Mouse (Mus musculus) ovary, postnatal 36 days (tissue): ENCODE data around the gene Dus3l.

Experiments used
- DNase-seq: peaks from one replicate; pipeline ENCODE4 v3.0.0; 2022; ENCODE audit warnings: low spot score, mixed read lengths

Dus3l gene

DNA sequence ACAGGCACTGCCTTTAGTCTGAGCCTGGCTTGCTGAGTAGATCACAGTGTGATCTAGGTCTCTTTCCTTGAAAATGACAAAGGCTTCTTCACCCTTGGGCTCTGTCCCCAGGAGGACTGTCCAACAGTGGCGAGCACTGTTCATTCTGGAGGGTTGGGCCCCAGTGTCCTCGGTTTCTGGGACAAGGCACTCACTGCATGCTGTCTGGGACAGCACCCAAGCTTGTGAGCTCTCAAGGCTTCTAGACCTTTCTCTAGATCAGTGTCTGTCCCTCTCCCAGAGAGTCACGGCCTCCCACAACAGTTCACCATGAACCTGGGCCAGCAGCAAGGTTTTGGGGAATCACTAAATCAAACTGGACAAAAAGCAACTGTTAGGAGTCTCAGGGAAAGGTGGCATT is 28.0 kb downstream of the Dus3l start:
- DNase-seq = no peak

DNA sequence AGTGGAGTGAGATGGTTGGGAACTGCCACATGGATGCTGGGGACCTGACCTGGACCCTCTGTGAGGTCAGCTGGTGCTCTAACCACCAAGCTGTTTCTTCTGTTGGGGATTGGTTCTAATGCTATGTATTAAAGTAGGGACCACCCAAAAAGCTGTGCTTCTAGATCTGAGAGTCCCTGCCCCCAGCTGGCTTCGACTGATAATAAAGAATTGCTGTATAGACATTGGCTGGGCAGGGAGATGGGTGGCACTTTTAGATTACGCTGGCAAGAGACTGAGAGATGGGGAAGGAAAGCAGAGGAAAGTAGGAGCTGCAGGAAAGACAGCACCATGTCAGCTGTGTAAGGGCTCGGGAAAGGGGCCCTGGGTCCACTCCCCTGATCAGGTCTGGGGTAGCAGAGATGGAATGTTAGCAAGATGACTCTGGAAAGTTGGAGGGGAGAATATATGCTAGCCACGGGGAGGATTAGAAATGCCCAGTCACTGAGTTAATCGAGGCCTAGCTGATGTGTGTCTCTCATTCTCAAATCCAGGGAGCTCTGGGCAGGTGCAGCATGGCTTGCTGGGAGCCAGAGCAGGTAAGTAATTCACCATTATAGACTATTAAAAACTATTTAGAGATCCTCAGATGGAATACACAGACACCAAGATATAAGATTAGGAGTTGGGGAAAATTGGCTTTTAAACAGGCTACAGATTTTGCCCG is 29.2 kb downstream of the Dus3l start:
- DNase-seq = no peak

- DNase-seq = no peak
Measured at GRCm38 (mm10) chr17:56799276-56799675, 34.7 kb downstream of the Dus3l start.

- no peak for DNase-seq
Measured at GRCm38 (mm10) chr17:56802065-56802464, 37.5 kb downstream of the Dus3l start.

- peak; percentile 49 for DNase-seq
Measured at GRCm38 (mm10) chr17:56804952-56805351, 40.4 kb downstream of the Dus3l start.

- DNase-seq = no peak
Measured at GRCm38 (mm10) chr17:56805784-56806183, 41.2 kb downstream of the Dus3l start.

DNA sequence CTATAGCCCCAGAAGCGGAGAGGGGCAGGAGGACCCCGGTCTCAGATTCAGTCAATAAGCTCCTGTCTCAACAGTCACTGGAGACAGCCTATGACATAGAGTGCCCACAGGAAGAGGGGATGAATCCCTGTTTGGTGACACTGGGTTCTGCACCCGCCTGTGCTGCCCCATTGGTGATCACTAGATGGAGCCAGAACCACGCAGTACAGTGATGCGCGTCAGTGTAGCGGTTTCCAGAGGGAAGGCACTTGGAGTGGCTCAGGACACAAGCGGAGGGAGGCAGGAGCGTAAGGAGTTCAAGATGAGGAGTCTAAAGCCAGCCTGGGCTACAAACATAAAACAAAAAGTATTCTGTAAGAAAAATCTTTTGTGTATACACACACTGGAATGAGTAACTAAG is 44.0 kb downstream of the Dus3l start:
- DNase-seq = peak; percentile 78

GRCm38 (mm10) chr17:56810245-56810644 is 45.7 kb downstream of the Dus3l start:
- peak; percentile 96 for DNase-seq

DNA sequence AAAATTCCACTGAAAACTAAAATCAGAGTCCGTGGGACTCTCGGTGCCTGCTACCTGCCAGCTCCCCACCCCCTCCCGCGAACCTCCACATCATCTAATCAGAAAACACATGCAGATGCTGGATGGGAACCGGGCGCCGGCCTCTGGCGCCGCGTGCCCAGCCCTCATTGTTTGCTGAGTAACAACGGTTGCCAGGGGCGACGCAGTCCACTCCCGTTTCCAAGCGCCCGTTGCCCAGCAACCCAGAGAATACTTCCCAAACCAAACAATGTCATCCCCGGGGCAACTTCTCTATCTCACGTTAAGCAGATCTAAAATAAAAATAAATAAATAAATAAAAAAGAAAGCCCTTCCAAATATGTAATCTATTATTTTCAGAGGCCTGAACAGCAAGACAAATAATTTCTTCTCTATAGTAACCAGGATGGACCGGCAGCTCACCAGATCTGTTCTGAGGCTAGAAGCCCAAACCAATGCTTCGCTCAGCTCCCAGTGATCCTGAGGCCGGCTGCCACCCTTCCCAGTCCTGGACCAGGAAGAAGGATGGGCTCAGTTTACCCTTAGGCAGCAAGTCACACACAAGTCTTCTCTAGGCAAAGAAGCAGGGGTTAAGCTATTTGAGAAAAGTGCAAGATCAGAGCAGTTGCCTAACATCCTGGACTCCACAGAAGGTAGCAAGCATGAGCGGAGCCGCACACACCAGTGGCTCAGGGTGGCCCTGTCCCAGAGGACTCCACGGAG is 49.9 kb downstream of the Dus3l start:
- peak; percentile 81 for DNase-seq

DNA sequence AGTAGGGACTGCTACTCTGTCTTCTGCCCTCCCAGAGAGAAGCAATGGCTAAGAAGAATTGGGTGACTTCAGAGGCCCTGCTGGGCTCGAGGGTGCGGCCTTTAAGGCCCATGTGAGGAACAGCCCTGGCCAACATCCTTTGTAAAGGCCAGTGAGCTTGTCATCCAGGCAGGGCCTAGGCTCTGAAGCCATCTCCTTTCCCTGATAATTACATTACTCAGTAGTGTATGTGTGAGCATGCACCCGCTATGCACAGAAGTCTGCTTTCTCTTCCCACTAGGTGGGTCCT is 50.4 kb downstream of the Dus3l start:
- no peak for DNase-seq

DNA sequence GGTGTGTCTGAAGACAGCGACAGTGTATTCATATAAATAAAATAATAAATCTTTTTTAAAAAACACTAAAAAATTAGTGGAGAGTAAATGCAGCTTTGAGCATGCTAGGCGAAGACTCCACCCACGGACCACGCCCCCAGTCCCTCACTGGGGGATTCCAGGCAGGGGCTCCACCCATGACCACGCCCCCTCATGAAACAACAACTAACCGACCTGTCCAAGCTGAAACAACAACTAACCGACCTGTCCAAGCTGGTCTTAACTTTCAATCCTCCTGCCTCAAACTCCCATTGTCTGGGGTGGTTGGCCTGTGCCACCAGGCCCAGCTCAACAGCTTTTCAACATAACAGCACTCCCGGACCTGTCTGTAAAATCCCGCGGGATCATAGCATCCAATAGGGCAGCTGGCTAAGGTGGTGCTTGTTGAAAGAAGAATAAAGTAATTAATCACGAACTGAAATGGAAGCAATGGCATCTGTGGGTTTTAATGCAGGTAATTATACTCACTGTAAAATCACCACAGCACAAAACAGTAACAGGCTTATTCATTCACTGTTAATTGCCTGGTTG is 53.6 kb downstream of the Dus3l start:
- no peak for DNase-seq

DNA sequence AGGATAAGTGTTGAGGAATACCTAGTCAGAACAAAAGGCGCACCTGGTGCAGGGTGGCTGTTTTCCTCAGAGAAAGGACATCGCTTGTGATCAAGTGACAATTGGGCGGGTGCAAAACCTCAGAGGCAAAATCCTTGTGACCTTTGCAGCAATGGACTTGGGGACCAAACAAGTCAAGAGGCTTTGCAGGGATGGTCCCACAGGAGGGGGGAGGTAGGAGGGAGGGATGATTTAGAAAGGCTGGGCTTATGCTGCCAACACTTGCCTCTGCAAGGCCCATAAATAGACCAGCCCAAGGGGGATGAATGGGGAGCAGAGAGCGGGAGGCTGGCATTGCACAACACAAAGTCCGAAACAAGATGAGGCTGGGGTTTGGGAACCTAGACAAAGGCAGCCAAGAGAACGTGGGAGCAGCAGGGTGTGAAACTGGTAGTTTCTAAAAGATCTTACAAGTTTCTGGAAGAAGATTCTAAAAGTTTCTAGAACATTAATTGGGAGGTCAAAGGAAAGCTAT is 54.5 kb downstream of the Dus3l start:
- DNase-seq = no peak
